Mouse (Mus musculus): ENCODE measurements around the gene Abcg4. TPM values are rescaled to one million over a fixed set of nuclear protein-coding genes. Genes with fewer than 3 reads are reported as not detected.
"Not testable (repeated sequence)": the region's sequence is repeated elsewhere in the genome, so short reads cannot be mapped to it uniquely, and the experiment has no call there.

Gene Abcg4
- polyA plus RNA-seq (2015; fragmentation: Nextera tagmentation; extraction: Ambion mirVana), result 1.8 and 2.0 TPM in 2 replicates

- Histone ChIP-seq H3K27me3 (peaks cover 32% of the 10 kb centered on the region), H3K4me3 (peak within 1 kb of the TSS; percentile 59), H3K4me2 (peak within 1 kb of the TSS; percentile 97), H3K9ac (peak within 1 kb of the TSS; percentile 47), H3K9me3 (no peaks in the 10 kb centered on the region), H3K27ac (no peak within 1 kb of the TSS), H3K36me3 (peaks cover 26% of the 10 kb centered on the region), H3K4me1 (peaks cover 24% of the 10 kb centered on the region)
- 2% methylated on average over 38 of the region's 38 CpGs for WGBS
- peak; percentile 68; the same call in 1 of the 2 replicates for ATAC-seq (ENCODE audit: borderline replicate concordance, extremely low read depth, low FRiP score, low TSS enrichment)
These were observed at the start of gene Abcg4 for GRCm38 (mm10) chr9:44288076-44288958. Gene Abcg4 (minus strand): TSS chr9:44288615.

DNA sequence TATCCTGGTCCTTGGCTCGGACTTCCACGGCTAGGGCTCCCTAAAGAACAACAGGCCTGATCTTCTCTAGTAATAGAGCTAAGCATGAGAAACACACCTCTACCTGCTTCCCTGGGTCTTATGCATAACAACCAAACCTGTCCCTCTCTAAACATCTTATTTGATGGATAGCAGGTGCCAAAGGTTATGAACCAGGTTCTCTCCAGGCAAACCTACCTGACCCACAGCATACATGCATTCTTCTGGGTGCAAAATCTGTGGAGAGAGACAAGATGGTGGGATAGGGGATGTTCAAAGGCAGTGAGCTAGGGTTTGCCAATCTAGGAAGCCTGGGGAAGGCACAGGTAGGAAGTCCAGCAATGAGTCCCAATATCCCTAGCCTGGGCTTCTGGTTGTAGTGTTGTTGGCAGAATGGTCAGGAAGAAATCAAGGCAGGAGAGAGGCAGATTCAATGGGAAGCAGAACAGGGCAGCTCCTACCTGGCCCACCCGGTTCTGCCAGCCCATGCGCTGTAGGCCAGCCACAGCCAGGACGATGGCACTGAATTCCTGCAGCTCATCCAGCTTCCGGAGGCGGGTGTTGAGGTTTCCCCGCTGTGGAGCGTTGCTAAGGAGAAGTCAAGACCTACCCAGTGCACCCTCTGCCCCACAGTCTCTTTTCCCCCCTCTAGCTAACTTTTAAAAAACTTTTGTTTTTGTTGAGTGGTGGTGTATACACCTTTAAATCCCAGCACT, 49.2 kb upstream of the Abcg4 start:
- peak overlapping the region; percentile 67 for H3K4me2 ChIP-seq

GRCm38 (mm10) chr9:44336964-44337363, 48.5 kb upstream of the Abcg4 start:
- H3K9me3 ChIP-seq, result no peaks in the 10 kb centered on the region
- H3K9ac ChIP-seq, result peak overlapping the region; percentile 98
- H3K27me3 ChIP-seq, result no peaks in the 10 kb centered on the region
- 47% methylated on average over 3 of the region's 3 CpGs for WGBS
- peaks cover 47% of the 10 kb centered on the region for H3K36me3 ChIP-seq
- H3K4me3 ChIP-seq, result peak overlapping the region; percentile 75
- no peak overlapping the region for H3K27ac ChIP-seq
- no peak for ATAC-seq (ENCODE audit: borderline replicate concordance, extremely low read depth, low FRiP score, low TSS enrichment)
- peak overlapping the region; percentile 67 for H3K4me2 ChIP-seq
- peaks cover 18% of the 10 kb centered on the region for H3K4me1 ChIP-seq

More for the DNA sequence above, 49.2 kb upstream of the Abcg4 start:
- no peak for ATAC-seq (ENCODE audit: borderline replicate concordance, extremely low read depth, low FRiP score, low TSS enrichment)
- Histone ChIP-seq H3K36me3 (peaks cover 43% of the 10 kb centered on the region), H3K9me3 (no peaks in the 10 kb centered on the region), H3K27ac (0 out of 2 replicates have a peak overlapping the region, but pooled peaks have one; percentile 23), H3K4me3 (peak overlapping the region; percentile 75), H3K4me1 (peaks cover 24% of the 10 kb centered on the region), H3K9ac (peak overlapping the region; percentile 98), H3K27me3 (no peaks in the 10 kb centered on the region)
- WGBS, result 64% methylated on average over 9 of the region's 9 CpGs

DNA sequence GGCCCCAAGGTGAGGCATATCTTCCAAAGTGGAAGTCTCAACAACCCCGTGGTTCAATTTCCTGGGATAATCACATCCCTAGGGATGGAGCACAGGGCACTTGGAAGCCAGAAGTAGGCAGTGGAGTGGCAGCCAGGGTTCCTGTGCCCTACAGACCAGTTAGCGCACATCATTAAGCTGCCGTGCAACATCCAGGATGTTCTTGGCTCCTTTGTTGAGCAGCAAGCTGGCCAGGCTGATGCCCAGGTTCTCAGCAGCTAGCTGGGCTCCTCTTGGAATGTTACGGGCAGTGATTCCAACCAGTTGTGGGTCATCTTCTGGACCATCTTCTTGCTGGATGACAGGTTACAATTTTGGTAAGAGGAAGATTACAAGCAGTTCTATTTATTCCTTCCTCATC, 48.1 kb upstream of the Abcg4 start:
- Histone ChIP-seq H3K4me1 (peaks cover 18% of the 10 kb centered on the region), H3K4me3 (peak overlapping the region; percentile 75), H3K9ac (peak overlapping the region; percentile 98), H3K36me3 (peaks cover 52% of the 10 kb centered on the region), H3K4me2 (peak overlapping the region; percentile 67)
- not testable (repeated sequence) for H3K9me3 ChIP-seq; H3K27me3 ChIP-seq; H3K27ac ChIP-seq; ATAC-seq (ENCODE audit: borderline replicate concordance, extremely low read depth, low FRiP score, low TSS enrichment)
- WGBS, result 26% methylated on average over 4 of the region's 4 CpGs

GRCm38 (mm10) chr9:44336093-44336406, 47.6 kb upstream of the Abcg4 start:
- Histone ChIP-seq H3K36me3 (peaks cover 57% of the 10 kb centered on the region), H3K4me3 (peak overlapping the region; percentile 75)

GRCm38 (mm10) chr9:44335331-44336092, 47.1 kb upstream of the Abcg4 start:
- Histone ChIP-seq H3K36me3 (peaks cover 61% of the 10 kb centered on the region), H3K9ac (peak overlapping the region; percentile 98), H3K4me2 (peak overlapping the region; percentile 67), H3K4me3 (peak overlapping the region; percentile 75), H3K27me3 (no peaks in the 10 kb centered on the region), H3K9me3 (no peaks in the 10 kb centered on the region), H3K4me1 (peaks cover 18% of the 10 kb centered on the region), H3K27ac (peak overlapping the region; percentile 99)
- no peak for ATAC-seq (ENCODE audit: borderline replicate concordance, extremely low read depth, low FRiP score, low TSS enrichment)
- WGBS, result under 1% methylated on average over 50 of the region's 50 CpGs

More at GRCm38 (mm10) chr9:44336093-44336406, 47.6 kb upstream of the Abcg4 start:
- H3K27me3 ChIP-seq, result no peaks in the 10 kb centered on the region
- no peaks in the 10 kb centered on the region for H3K9me3 ChIP-seq
- peaks cover 18% of the 10 kb centered on the region for H3K4me1 ChIP-seq
- ATAC-seq (ENCODE audit: borderline replicate concordance, extremely low read depth, low FRiP score, low TSS enrichment), result no peak
- peak overlapping the region; percentile 98 for H3K9ac ChIP-seq
- H3K27ac ChIP-seq, result peak overlapping the region; percentile 99
- peak overlapping the region; percentile 67 for H3K4me2 ChIP-seq
- WGBS, result 1% methylated on average over 5 of the region's 5 CpGs

GRCm38 (mm10) chr9:44334396-44335330, 46.2 kb upstream of the Abcg4 start, which contains the start of gene H2afx:
Gene H2afx (plus strand): TSS chr9:44334694.
- H3K36me3 ChIP-seq, result peaks cover 69% of the 10 kb centered on the region
- under 1% methylated on average over 91 of the region's 91 CpGs for WGBS

GRCm38 (mm10) chr9:44332918-44333638, 44.7 kb upstream of the Abcg4 start:
- Histone ChIP-seq H3K9ac (no peak overlapping the region), H3K4me1 (peaks cover 19% of the 10 kb centered on the region), H3K4me2 (no peak overlapping the region), H3K27ac (no peak overlapping the region), H3K9me3 (no peaks in the 10 kb centered on the region), H3K27me3 (no peaks in the 10 kb centered on the region), H3K36me3 (peaks cover 65% of the 10 kb centered on the region), H3K4me3 (no peak overlapping the region)
- WGBS, result 93% methylated on average over 13 of the region's 13 CpGs
- no peak for ATAC-seq (ENCODE audit: borderline replicate concordance, extremely low read depth, low FRiP score, low TSS enrichment)

More at GRCm38 (mm10) chr9:44334396-44335330, 46.2 kb upstream of the Abcg4 start, which contains the start of gene H2afx:
- H3K4me3 ChIP-seq, result peak within 1 kb of the TSS; percentile 75
- no peaks in the 10 kb centered on the region for H3K27me3 ChIP-seq
- H3K4me2 ChIP-seq, result peak within 1 kb of the TSS; percentile 67
- peak; percentile 95 for ATAC-seq (ENCODE audit: borderline replicate concordance, extremely low read depth, low FRiP score, low TSS enrichment)
- no peaks in the 10 kb centered on the region for H3K9me3 ChIP-seq
- peak within 1 kb of the TSS; percentile 99 for H3K27ac ChIP-seq
- peaks cover 18% of the 10 kb centered on the region for H3K4me1 ChIP-seq
- peak within 1 kb of the TSS; percentile 98 for H3K9ac ChIP-seq

GRCm38 (mm10) chr9:44330736-44331135, 42.3 kb upstream of the Abcg4 start:
- 95% methylated on average over 6 of the region's 6 CpGs for WGBS
- Histone ChIP-seq H3K9me3 (no peaks in the 10 kb centered on the region), H3K27me3 (no peaks in the 10 kb centered on the region), H3K4me3 (no peak overlapping the region), H3K9ac (no peak overlapping the region), H3K36me3 (peaks cover 48% of the 10 kb centered on the region), H3K27ac (no peak overlapping the region), H3K4me1 (peaks cover 5% of the 10 kb centered on the region), H3K4me2 (no peak overlapping the region)
- ATAC-seq (ENCODE audit: borderline replicate concordance, extremely low read depth, low FRiP score, low TSS enrichment), result no peak

DNA sequence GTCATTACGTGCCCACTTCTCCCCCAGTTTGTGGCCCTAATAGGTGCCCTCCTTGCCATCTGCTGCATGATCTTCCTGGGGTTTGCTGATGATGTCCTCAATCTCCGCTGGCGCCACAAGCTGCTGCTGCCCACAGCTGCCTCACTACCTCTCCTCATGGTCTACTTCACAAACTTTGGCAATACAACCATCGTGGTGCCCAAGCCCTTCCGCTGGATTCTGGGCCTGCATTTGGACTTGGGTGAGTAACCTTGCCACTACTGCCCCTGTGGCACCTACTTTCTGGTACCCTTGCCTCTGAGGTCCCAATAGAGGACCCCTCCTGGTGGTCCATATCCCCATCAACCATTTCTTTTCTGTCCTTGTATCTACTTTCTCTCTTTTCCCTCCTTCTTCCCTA, 39.5 kb upstream of the Abcg4 start:
- ATAC-seq (ENCODE audit: borderline replicate concordance, extremely low read depth, low FRiP score, low TSS enrichment), result no peak
- 79% methylated on average over 5 of the region's 5 CpGs for WGBS
- peak overlapping the region; percentile 79 for H3K9ac ChIP-seq
- no peaks in the 10 kb centered on the region for H3K27me3 ChIP-seq
- H3K36me3 ChIP-seq, result peaks cover 37% of the 10 kb centered on the region
- H3K4me2 ChIP-seq, result peak overlapping the region; percentile 76
- peak overlapping the region; percentile 94; the same call in 1 of the 2 replicates for H3K27ac ChIP-seq
- H3K4me3 ChIP-seq, result peak overlapping the region; percentile 66
- H3K4me1 ChIP-seq, result peaks cover 5% of the 10 kb centered on the region
- no peaks in the 10 kb centered on the region for H3K9me3 ChIP-seq
